Comparison of ENCODE assay signal across 24 mouse cellular contexts in the genomic region with DNA sequence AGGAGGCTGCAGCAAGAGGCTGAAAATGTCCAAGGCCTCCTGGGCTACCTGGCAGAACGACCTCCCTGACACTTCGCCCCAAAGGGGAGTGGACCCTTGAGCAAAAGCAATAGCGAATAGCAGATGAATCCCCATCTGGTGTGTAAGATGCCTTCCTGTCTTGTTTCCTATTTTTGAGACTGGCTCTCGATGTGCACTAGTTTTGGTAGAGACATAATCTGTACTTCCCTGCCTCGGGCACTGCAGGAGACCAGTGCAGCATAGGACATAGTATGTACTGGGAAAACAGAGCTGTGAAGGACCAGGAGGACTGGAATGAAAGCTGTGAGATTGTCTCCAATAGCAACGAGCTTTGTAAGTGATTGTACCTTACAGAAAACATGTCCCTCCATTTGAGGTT. TPM values are rescaled to one million over a fixed set of nuclear protein-coding genes. Genes with fewer than 3 reads are reported as not detected.
DNase-seq lines count a peak whose midpoint lies in the region; ATAC-seq and TF ChIP-seq lines count a peak whose summit lies in the region.
"Had no signal": no experiment of that assay in that cellular context is flagged by ENCODE, and none has a peak within 500 bp of the region (broad histone marks: within the 10 kb centered on the region; RNA-seq: fewer than 3 reads in every experiment).

No protein-coding gene starts in this region.

- no peak for TF ChIP-seq POLR2A in bone marrow macrophage, adult 2 months (IDR thresholded peaks at IDR 0.05; ENCODE audit: borderline replicate concordance, low read depth, low read length)

- no peak overlapping the region for H3K9ac ChIP-seq in forebrain, embryonic 16.5 days (replicated peaks; ENCODE audit: low read depth, low read length)
- H3K9ac ChIP-seq: embryonic facial prominence, embryonic 12.5 days; hindbrain, embryonic 14.5 days; liver, embryonic 13.5 days had no signal

- H3K27me3 ChIP-seq in forebrain, embryonic 16.5 days (replicated peaks; ENCODE audit: control insufficient read depth, insufficient read depth, low read length) = no peaks in the 10 kb centered on the region
- H3K27me3 ChIP-seq in forebrain, embryonic 10.5 days (ENCODE audit: poor library complexity, severe bottlenecking) = no peaks in the 10 kb centered on the region
- H3K27me3 ChIP-seq: embryonic facial prominence, embryonic 12.5 days; liver, embryonic 13.5 days had no signal

- H3K27ac ChIP-seq in forebrain, embryonic 16.5 days (ENCODE audit: low read length) = 0 out of 2 replicates have a peak overlapping the region, but pooled peaks have one; percentile 33
- H3K27ac ChIP-seq in forebrain, embryonic 10.5 days = no peak overlapping the region
- H3K27ac ChIP-seq in left cerebral cortex, adult 2 months = peak overlapping the region; percentile 38; the same call in 1 of the 2 replicates
- peak overlapping the region; percentile 89 for H3K27ac ChIP-seq in bone marrow macrophage, adult 2 months (ENCODE audit: insufficient read depth, low read depth, low read length)
- H3K27ac ChIP-seq: embryonic facial prominence, embryonic 12.5 days; hindbrain, embryonic 14.5 days; limb, embryonic 10.5 days; liver, embryonic 13.5 days had no signal

- no peak for DNase-seq in forebrain, embryonic 10.5 days (ENCODE audit: extremely low spot score, low spot score)
- DNase-seq in left cerebral cortex, adult 2 months (ENCODE audit: extremely low spot score in 1 of 2, low spot score in 2 of 2) = no peak
- no peak for DNase-seq in left cerebral cortex, postnatal 14 days (ENCODE audit: low spot score in 2 of 2)
- DNase-seq in right cerebral cortex, adult 2 months (ENCODE audit: low spot score in 2 of 2) = no peak
- no peak for DNase-seq in left cerebral cortex, postnatal 25 days (ENCODE audit: low spot score in 2 of 2)
- DNase-seq: cerebellum, postnatal 25 days; gastrocnemius, postnatal 10 days; heart, postnatal 10 days; kidney, postnatal 10 days; liver, embryonic 13.5 days; lung, postnatal 14 days; spleen, adult 18-20 months; thymus, postnatal 25 days had no signal

- H3K4me1 ChIP-seq in forebrain, embryonic 16.5 days (replicated peaks; ENCODE audit: control insufficient read depth, insufficient read depth, low read length) = no peaks in the 10 kb centered on the region
- H3K4me1 ChIP-seq in forebrain, embryonic 10.5 days = peaks cover 4% of the 10 kb centered on the region; the same call in 1 of the 2 replicates
- peaks cover 29% of the 10 kb centered on the region for H3K4me1 ChIP-seq in bone marrow macrophage, adult 2 months (ENCODE audit: control insufficient read depth, insufficient read depth, low read length)
- H3K4me1 ChIP-seq: embryonic facial prominence, embryonic 12.5 days had no signal

- intact Hi-C loops in left cerebral cortex, adult 2 months (cut with DNase I) = no loop called here
- intact Hi-C loops in left cerebral cortex, postnatal 14 days (cut with DNase I) = no loop called here
- intact Hi-C loops in left cerebral cortex, postnatal 25 days (cut with DNase I) = no loop called here

- no peaks in the 10 kb centered on the region for H3K9me3 ChIP-seq in forebrain, embryonic 16.5 days (ENCODE audit: control insufficient read depth, low read length)
- no peaks in the 10 kb centered on the region for H3K9me3 ChIP-seq in forebrain, embryonic 10.5 days
- H3K9me3 ChIP-seq: embryonic facial prominence, embryonic 12.5 days; limb, embryonic 10.5 days; liver, embryonic 13.5 days had no signal

- TF ChIP-seq CTCF in left cerebral cortex, adult 2 months (IDR thresholded peaks at IDR 0.05) = no peak
- no peak for TF ChIP-seq CTCF in bone marrow macrophage, adult 2 months (IDR thresholded peaks at IDR 0.05; ENCODE audit: low read depth, low read length)

- 86% methylated on average over 6 of the region's 6 CpGs for WGBS in forebrain, embryonic 16.5 days
- 83% methylated on average over 6 of the region's 6 CpGs for WGBS in forebrain, embryonic 10.5 days

- H3K36me3 ChIP-seq in forebrain, embryonic 16.5 days (ENCODE audit: control insufficient read depth, insufficient read depth) = 0 out of 2 replicates have a peak, but pooled peaks cover 4% of the 10 kb centered on the region
- no peaks in the 10 kb centered on the region for H3K36me3 ChIP-seq in forebrain, embryonic 10.5 days (replicated peaks)
- H3K36me3 ChIP-seq: embryonic facial prominence, embryonic 12.5 days; limb, embryonic 10.5 days; liver, embryonic 13.5 days had no signal

- ATAC-seq in forebrain, embryonic 16.5 days = no peak
- ATAC-seq in monocyte, adult 5-6 weeks (replicated peaks; ENCODE audit: insufficient number of reproducible peaks, low FRiP score, low TSS enrichment, poor library complexity, severe bottlenecking) = peak; percentile 58
- ATAC-seq: intestine, embryonic 16.5 days had no signal

- H3K4me2 ChIP-seq in forebrain, embryonic 16.5 days (ENCODE audit: low read length) = no peak overlapping the region
- H3K4me2 ChIP-seq: embryonic facial prominence, embryonic 12.5 days; hindbrain, embryonic 14.5 days; liver, embryonic 13.5 days; midbrain, embryonic 11.5 days had no signal

- H3K4me3 ChIP-seq in forebrain, embryonic 16.5 days (replicated peaks; ENCODE audit: low read length) = no peak overlapping the region
- no peak overlapping the region for H3K4me3 ChIP-seq in forebrain, embryonic 10.5 days
- H3K4me3 ChIP-seq in left cerebral cortex, adult 2 months = no peak overlapping the region
- H3K4me3 ChIP-seq in bone marrow macrophage, adult 2 months (ENCODE audit: insufficient read depth, low read length) = peak overlapping the region; percentile 54
- H3K4me3 ChIP-seq: embryonic facial prominence, embryonic 12.5 days; limb, embryonic 10.5 days; liver, embryonic 13.5 days had no signal

RNA-seq across cellular contexts. Expression of a gene that starts 8.3 kb away (rescaled TPM):
- 73.2 and 81.6 TPM in 2 replicates for polyA plus RNA-seq in forebrain, embryonic 16.5 days (2015; fragmentation: Nextera tagmentation; extraction: Ambion mirVana)
- 27.5 and 27.6 TPM in 2 replicates for polyA plus RNA-seq in forebrain, embryonic 10.5 days (2016; fragmentation: Nextera tagmentation; extraction: Ambion mirVana)
- 100 to 1,000 TPM; 105 to 118 TPM for total RNA-seq in left cerebral cortex, adult 2 months (2021)
- 100 to 1,000 TPM; 101 to 113 TPM for total RNA-seq in left cerebral cortex, postnatal 14 days (2021)
- 122 and 129 TPM in 2 replicates for polyA plus RNA-seq in bone marrow macrophage, adult 2 months (2012; ENCODE audit: insufficient read depth, insufficient read length, missing spikeins)
- total RNA-seq in monocyte, adult 5-6 weeks (2017) = 139 to 192 TPM (median 179 TPM) in 3 replicates
- 100 to 1,000 TPM; 106 to 117 TPM for total RNA-seq in left cerebral cortex, postnatal 25 days (2021)

RNA-seq across cellular contexts. Expression of a gene that starts 22.0 kb away (rescaled TPM):
- 62.9 and 67.1 TPM in 2 replicates for polyA plus RNA-seq in forebrain, embryonic 16.5 days (2015; fragmentation: Nextera tagmentation; extraction: Ambion mirVana)
- 63.6 and 63.7 TPM in 2 replicates for polyA plus RNA-seq in forebrain, embryonic 10.5 days (2016; fragmentation: Nextera tagmentation; extraction: Ambion mirVana)
- 10 to 100 TPM; 75.3 to 76.9 TPM for total RNA-seq in left cerebral cortex, adult 2 months (2021)
- total RNA-seq in left cerebral cortex, postnatal 14 days (2021) = 10 to 100 TPM; 90.9 to 93.1 TPM
- 27.7 and 28.0 TPM in 2 replicates for polyA plus RNA-seq in bone marrow macrophage, adult 2 months (2012; ENCODE audit: insufficient read depth, insufficient read length, missing spikeins)
- total RNA-seq in monocyte, adult 5-6 weeks (2017) = 55.7 to 68.8 TPM (median 65.3 TPM) in 3 replicates
- 10 to 100 TPM; 80.0 to 80.2 TPM for total RNA-seq in left cerebral cortex, postnatal 25 days (2021)

RNA-seq across cellular contexts. Expression of a gene that starts 22.1 kb away (rescaled TPM):
- 0.09 and 0.11 TPM in 2 replicates for polyA plus RNA-seq in forebrain, embryonic 16.5 days (2015; fragmentation: Nextera tagmentation; extraction: Ambion mirVana)
- polyA plus RNA-seq in forebrain, embryonic 10.5 days (2016; fragmentation: Nextera tagmentation; extraction: Ambion mirVana) = 0.05 TPM in 1 of 2 replicates, not detected in the other
- not detected for total RNA-seq in left cerebral cortex, adult 2 months (2021)
- under 1 TPM in 1 of 2 experiments, not detected in 1; 0.20 TPM for total RNA-seq in left cerebral cortex, postnatal 14 days (2021)
- polyA plus RNA-seq in bone marrow macrophage, adult 2 months (2012; ENCODE audit: insufficient read depth, insufficient read length, missing spikeins) = not detected in 2 replicates
- 0.29 TPM in 1 of 3 replicates, not detected in the others for total RNA-seq in monocyte, adult 5-6 weeks (2017)
- under 1 TPM in 1 of 2 experiments, not detected in 1; 0.16 TPM for total RNA-seq in left cerebral cortex, postnatal 25 days (2021)
- total RNA-seq: adrenal gland, postnatal 4 days; gastrocnemius, postnatal 10 days; heart, postnatal 10 days; MEL; neutrophil, adult 5-6 weeks had no signal
- polyA plus RNA-seq: embryonic facial prominence, embryonic 12.5 days; limb, embryonic 10.5 days; liver, embryonic 13.5 days had no signal
